Mouse (Mus musculus) lung, adult 2 months (tissue): ENCODE measurements around the gene Tial1. TPM values are rescaled to one million over a fixed set of nuclear protein-coding genes. Genes with fewer than 3 reads are reported as not detected.

Source experiments
- DNase-seq: peaks from one replicate; pipeline ENCODE4 v3.0.0; 2022
- H3K4me1 ChIP-seq: fragments of 200-500 bp; 2 replicates; pipeline ENCODE4 v1.6.1; 2011; ENCODE audit warnings: low read length; ENCODE audit not compliant: control insufficient read depth, insufficient read depth
- H3K4me3 ChIP-seq: fragments of 200-500 bp; replicated peaks from 2 replicates; pipeline ENCODE3; 2011; ENCODE audit warnings: low read depth, mild to moderate bottlenecking, control low read depth, low read length; ENCODE audit errors: extremely low read depth
- CTCF ChIP-seq: fragments of 200-500 bp; IDR thresholded peaks from 2 replicates; pipeline ENCODE4 v1.5.1; 2011; ENCODE audit warnings: mild to moderate bottlenecking, low read length, control low read depth; ENCODE audit not compliant: insufficient read depth
- POLR2A ChIP-seq: fragments of 200-500 bp; IDR thresholded peaks from 2 replicates; pipeline ENCODE4 v1.6.1; 2011; ENCODE audit warnings: low read depth, mild to moderate bottlenecking, control low read depth, low read length, borderline replicate concordance; ENCODE audit errors: extremely low read depth
- WGBS: fragments of 180-500 bp; shearing (Covaris S2); methylation state at CpG from one replicate; pipeline ENCODE4 v1.1.7; 2018; 5-methylcytosine and 5-hydroxymethylcytosine counted together
- polyA plus RNA-seq: library from polyadenylated mRNA; depleted of rRNA; stranded (reverse); fragments of >200 nt; gene quantifications from 2 replicates; pipeline ENCODE4 v1.2.3, GENCODE M21; 2012

Gene Tial1
- polyA plus RNA-seq, 1 experiment: 27.5 TPM

GRCm38 (mm10) chr7:128458011-128458410 lies 3.5 kb downstream of the Tial1 start:
- no peak overlapping the region for H3K4me3 ChIP-seq
- DNase-seq: no peak
- peaks cover 2% of the 10 kb centered on the region; the same call in 1 of the 2 replicates for H3K4me1 ChIP-seq
- TF ChIP-seq CTCF (no peak), POLR2A (no peak)

- Histone ChIP-seq H3K4me1 (no peaks in the 10 kb centered on the region), H3K4me3 (no peak overlapping the region)
- TF ChIP-seq CTCF (no peak), POLR2A (no peak)
- WGBS: 73% methylated on average over 1 of the region's 1 CpGs
- DNase-seq: no peak
Observed at GRCm38 (mm10) chr7:128452731-128453130, 8.8 kb downstream of the Tial1 start.

- no peak for DNase-seq
- no peak for TF ChIP-seq CTCF
- no peak for TF ChIP-seq POLR2A
- WGBS: 84% methylated on average over 2 of the region's 2 CpGs
- Histone ChIP-seq H3K4me3 (no peak overlapping the region), H3K4me1 (no peaks in the 10 kb centered on the region)
Observed at GRCm38 (mm10) chr7:128440584-128440983, 20.9 kb downstream of the Tial1 start.

- Histone ChIP-seq H3K4me3 (no peak overlapping the region), H3K4me1 (no peaks in the 10 kb centered on the region)
- WGBS: 94% methylated on average over 6 of the region's 6 CpGs
- TF ChIP-seq CTCF: no peak
- no peak for TF ChIP-seq POLR2A
- no peak for DNase-seq
Observed at GRCm38 (mm10) chr7:128439251-128439650, 22.3 kb downstream of the Tial1 start.

- Histone ChIP-seq H3K4me1 (no peaks in the 10 kb centered on the region), H3K4me3 (no peak overlapping the region)
- DNase-seq: no peak
- no peak for TF ChIP-seq POLR2A
- no peak for TF ChIP-seq CTCF
Observed at GRCm38 (mm10) chr7:128438131-128438530, 23.4 kb downstream of the Tial1 start.

GRCm38 (mm10) chr7:128433213-128433612 lies 28.3 kb downstream of the Tial1 start:
- no peaks in the 10 kb centered on the region for H3K4me1 ChIP-seq
- DNase-seq: no peak
- TF ChIP-seq POLR2A: no peak
- no peak for TF ChIP-seq CTCF
- no peak overlapping the region for H3K4me3 ChIP-seq
- 45% methylated on average over 1 of the region's 1 CpGs for WGBS

- no peak overlapping the region for H3K4me3 ChIP-seq
- no peaks in the 10 kb centered on the region for H3K4me1 ChIP-seq
- TF ChIP-seq CTCF: no peak
- WGBS: 64% methylated on average over 10 of the region's 10 CpGs
- DNase-seq: no peak
Observed at GRCm38 (mm10) chr7:128432574-128432973, 28.9 kb downstream of the Tial1 start.

GRCm38 (mm10) chr7:128422491-128422890 lies 39.0 kb downstream of the Tial1 start:
- no peak for DNase-seq
- no peak overlapping the region for H3K4me3 ChIP-seq
- peaks cover 2% of the 10 kb centered on the region for H3K4me1 ChIP-seq
- TF ChIP-seq POLR2A: no peak
- no peak for TF ChIP-seq CTCF
- WGBS: 67% methylated on average over 3 of the region's 3 CpGs

- TF ChIP-seq CTCF (no peak), POLR2A (no peak)
- 83% methylated on average over 7 of the region's 7 CpGs for WGBS
- H3K4me1 ChIP-seq: peaks cover 6% of the 10 kb centered on the region
- no peak overlapping the region for H3K4me3 ChIP-seq
- DNase-seq: no peak
Observed at GRCm38 (mm10) chr7:128421701-128422100, 39.8 kb downstream of the Tial1 start.

- TF ChIP-seq CTCF: no peak
- TF ChIP-seq POLR2A: no peak
- peaks cover 6% of the 10 kb centered on the region for H3K4me1 ChIP-seq
- DNase-seq: no peak
- 37% methylated on average over 9 of the region's 9 CpGs for WGBS
- H3K4me3 ChIP-seq: no peak overlapping the region
Observed at GRCm38 (mm10) chr7:128419690-128420089, 41.8 kb downstream of the Tial1 start.

- TF ChIP-seq POLR2A: no peak
- no peak for TF ChIP-seq CTCF
- peaks cover 6% of the 10 kb centered on the region for H3K4me1 ChIP-seq
- H3K4me3 ChIP-seq: peak within 1 kb of the TSS; percentile 92
- under 1% methylated on average over 99 of the region's 102 CpGs for WGBS
- peak; percentile 75 for DNase-seq
Observed at GRCm38 (mm10) chr7:128417930-128418779, 43.4 kb downstream of the Tial1 start, which contains the start of gene Rgs10. TSS of gene Rgs10 (minus strand) at chr7:128418758.
